Mouse (Mus musculus): ENCODE measurements around the gene Sema3b.

Gene Sema3b

DNA sequence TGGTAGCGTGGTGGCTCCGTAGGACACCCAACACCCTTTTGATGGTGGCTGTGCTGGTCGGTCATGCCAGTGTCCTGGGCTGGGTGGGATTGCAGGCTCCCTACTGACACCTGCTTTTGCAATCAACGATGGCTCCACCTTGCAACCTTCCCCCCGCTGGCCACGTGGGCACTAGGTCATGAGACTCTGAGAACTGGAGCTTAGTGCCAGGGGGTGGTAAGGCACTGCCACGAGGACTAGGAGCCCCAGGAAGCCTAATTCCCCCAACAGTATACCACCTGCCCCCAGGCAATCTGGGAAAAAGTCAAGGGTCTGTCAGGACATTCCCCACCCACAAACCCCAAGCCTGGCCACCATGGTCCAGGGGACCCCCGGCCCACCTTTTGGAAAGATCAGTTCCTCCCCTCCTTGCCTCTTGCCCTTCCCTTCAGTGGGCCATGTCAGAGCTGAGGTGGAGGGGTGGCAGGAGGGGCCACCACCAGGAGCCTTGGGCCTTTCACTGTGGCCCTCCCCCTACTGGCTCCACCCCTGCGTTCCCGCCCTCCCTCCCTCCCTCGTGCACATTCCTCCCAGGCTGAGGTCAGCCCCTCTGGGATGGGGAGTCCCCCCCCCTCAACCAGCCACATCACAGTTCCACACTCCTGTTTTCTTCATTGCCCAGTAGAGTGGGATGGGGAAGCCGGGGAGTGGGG lies at the start of gene Sema3b:
Gene Sema3b, minus strand, starts transcription at position 489 of the 692 bp plus-strand sequence.
- DNase-seq: no peak

- no peak for DNase-seq
Observed at GRCm38 (mm10) chr9:107658096-107658495, 49.1 kb upstream of the Sema3b start.

GRCm38 (mm10) chr9:107657144-107657543 lies 48.1 kb upstream of the Sema3b start:
- no peak for DNase-seq

DNA sequence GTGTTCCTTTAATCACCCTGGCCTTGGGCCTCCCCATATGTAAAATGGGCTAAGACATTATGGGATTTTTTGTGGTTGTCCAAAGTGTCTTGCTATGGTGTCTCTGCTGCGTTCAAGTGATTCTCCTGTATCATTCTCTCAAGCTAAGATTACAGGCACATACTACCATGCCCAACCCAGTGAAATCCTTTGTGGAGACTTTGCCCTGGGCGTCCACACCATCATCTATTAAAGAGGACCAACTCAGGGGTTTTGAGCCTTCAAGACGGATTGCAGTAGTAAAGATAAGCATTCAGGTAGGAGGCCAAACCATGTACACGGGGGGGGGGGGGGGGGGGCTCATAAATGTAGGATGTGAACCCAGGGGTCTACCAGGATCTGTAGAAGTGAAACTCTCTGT lies 45.6 kb upstream of the Sema3b start:
- DNase-seq: no peak

GRCm38 (mm10) chr9:107653474-107653873 lies 44.4 kb upstream of the Sema3b start:
- no peak for DNase-seq

- DNase-seq: no peak
Observed at GRCm38 (mm10) chr9:107650708-107651481, 41.9 kb upstream of the Sema3b start.

DNA sequence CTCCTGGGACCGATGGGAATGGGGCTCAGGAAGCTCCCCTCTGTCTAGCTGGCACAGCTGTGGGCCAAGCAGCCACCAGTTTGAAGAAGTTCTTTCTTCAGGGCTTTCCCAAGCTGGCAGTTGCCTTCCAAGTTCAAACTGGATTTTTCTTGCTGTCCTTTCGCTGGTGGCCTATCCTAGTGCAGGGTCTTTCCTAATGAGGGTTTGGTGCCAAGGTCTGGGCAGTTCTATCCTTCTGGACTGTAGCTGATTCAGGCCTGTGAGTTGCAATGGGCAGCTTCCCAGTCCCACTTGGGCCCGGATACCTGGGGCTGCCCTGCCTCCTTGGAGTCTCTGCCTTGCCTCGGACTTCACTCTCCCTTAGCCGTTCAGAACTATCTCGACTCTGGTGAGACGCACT lies 41.2 kb upstream of the Sema3b start:
- DNase-seq: no peak

DNA sequence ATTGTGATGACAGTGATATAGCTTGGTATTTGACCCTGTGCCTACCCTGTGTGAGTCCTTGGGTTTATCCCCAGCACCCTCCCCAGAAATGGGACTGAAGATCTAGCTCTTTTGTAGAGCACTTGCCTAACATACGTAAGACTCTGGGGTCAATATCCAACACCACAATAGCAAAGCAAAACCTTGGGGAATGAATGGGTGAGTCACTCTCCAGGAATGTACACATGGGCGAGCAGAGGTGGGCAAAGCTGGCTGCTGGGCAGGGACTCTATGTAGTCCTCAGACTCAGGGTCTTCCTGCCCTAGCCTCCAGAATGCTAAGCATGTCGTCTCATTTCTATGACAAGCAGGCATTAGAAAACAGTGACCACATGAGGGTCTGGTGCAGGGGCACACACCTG lies 39.7 kb upstream of the Sema3b start:
- no peak for DNase-seq

DNA sequence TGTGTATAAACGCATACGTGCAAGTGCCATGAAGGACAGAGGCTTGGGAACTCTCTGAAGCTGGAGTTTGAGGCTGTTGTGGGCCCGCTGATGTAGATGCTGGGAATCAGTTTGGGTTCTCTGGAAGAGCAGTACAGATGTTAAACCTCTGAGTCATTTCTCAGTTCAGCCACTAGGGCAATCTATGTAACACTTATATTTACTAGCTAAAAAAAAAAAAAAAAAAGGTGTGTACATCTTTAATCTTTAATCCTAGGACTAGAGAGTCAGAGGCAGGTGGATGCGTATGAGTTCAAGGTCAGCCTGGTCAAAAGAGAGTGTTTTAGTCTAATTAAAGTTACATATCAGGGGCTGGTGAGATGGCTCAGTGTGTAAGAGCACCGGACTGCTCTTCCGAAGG lies 37.9 kb upstream of the Sema3b start:
- no peak for DNase-seq

GRCm38 (mm10) chr9:107645577-107645976 lies 36.5 kb upstream of the Sema3b start:
- DNase-seq: peak; percentile 73

- no peak for DNase-seq
Observed at GRCm38 (mm10) chr9:107645153-107645510, 36.1 kb upstream of the Sema3b start.

GRCm38 (mm10) chr9:107644495-107645152 lies 35.6 kb upstream of the Sema3b start:
- peak; percentile 88 for DNase-seq

- DNase-seq: no peak
Observed at GRCm38 (mm10) chr9:107643544-107644214, 34.6 kb upstream of the Sema3b start.

DNA sequence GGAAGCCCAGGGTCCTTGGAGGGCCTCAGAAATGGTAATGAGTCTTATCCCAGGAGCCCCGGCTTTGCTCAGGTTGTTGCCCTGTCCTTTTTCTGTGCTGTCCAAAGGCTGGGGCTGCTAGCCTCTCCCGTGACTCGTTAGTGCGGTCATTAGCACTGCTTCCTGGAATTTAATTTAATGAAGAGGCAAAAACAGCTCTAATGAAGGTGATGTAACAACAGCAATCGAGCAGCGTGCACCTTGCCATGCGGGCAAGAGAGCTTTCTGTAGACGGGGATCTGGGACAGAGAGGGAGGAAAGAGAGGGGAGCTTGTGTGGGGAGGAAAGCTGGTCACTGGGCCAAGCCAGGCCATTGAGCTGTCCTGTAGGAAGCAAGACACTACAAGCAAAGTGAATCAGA lies 32.6 kb upstream of the Sema3b start:
- no peak for DNase-seq

GRCm38 (mm10) chr9:107640257-107640772 lies 31.3 kb upstream of the Sema3b start:
- no peak for DNase-seq

DNA sequence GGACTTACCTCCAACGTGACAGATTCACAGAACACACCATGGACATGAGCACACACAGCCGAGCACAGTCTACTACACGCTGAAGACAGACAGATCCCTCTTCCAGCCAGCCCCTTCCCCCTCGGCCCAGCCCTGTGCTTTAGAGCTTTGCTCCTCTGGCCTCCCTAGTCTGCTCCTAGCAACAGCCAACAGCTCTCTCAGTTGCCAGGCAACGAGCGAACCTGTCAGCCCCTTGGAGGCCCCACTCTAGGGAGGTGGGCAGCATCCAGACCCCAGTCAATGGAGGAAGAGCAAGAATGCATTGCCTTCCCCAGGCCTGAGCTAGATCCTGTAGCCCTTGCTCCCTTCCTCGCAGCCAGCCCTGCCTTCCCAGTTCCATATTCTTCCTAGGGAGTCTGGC lies 28.0 kb upstream of the Sema3b start:
- no peak for DNase-seq

DNA sequence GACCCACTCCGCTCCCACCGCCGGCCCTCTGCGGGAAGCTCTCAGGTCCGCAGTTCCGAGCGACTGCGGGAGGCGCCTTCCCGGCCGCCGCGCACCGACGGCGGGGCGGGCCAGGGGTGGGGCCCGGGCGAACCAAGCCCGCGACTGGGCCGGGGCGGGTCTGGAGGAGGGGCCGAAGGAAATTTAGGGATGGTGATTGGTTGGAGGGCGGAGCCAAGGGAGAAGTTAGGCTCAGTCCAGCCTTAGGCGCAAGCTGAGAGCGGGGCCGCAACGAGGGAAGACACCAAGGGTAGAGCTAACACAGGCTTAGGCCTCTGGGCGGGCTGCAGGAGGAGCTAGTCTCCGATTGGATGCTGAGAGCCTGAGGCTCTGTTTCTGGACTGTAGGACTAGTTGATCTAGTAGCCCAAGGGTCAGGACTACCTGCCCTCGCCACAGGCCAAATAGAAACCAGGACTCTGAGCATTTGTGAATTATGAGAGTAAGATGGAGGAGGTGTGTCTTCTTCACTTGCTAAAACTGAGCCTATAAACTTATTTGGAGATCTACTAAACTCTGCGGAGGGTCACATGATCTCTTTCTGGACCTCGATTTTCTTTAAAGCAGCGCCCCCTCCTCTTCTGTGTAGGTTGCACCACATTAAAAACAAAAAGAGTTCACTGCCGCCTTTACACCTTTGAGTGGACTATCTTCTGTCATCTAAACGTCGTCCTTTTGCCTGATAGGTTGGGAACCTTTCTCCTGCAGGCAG lies 26.4 kb upstream of the Sema3b start, which contains the start of gene Gnai2:
Gene Gnai2, minus strand, starts transcription at position 89 of the 750 bp plus-strand sequence.
- peak; percentile 95 for DNase-seq

- DNase-seq: no peak
Observed at GRCm38 (mm10) chr9:107634406-107635278, 25.6 kb upstream of the Sema3b start.

GRCm38 (mm10) chr9:107633661-107634405 lies 24.8 kb upstream of the Sema3b start:
- DNase-seq: no peak

- DNase-seq: peak; percentile 83
Observed at GRCm38 (mm10) chr9:107633091-107633660, 24.1 kb upstream of the Sema3b start.

Measured in right cerebral cortex, postnatal 25 days (tissue).